Mouse (Mus musculus) right cerebral cortex, postnatal 4 days (tissue): ENCODE results near the gene Lrwd1.

Source experiments
- DNase-seq: peaks from one replicate; pipeline ENCODE4 v3.0.0-alpha.2; 2022

Lrwd1 gene

DNA sequence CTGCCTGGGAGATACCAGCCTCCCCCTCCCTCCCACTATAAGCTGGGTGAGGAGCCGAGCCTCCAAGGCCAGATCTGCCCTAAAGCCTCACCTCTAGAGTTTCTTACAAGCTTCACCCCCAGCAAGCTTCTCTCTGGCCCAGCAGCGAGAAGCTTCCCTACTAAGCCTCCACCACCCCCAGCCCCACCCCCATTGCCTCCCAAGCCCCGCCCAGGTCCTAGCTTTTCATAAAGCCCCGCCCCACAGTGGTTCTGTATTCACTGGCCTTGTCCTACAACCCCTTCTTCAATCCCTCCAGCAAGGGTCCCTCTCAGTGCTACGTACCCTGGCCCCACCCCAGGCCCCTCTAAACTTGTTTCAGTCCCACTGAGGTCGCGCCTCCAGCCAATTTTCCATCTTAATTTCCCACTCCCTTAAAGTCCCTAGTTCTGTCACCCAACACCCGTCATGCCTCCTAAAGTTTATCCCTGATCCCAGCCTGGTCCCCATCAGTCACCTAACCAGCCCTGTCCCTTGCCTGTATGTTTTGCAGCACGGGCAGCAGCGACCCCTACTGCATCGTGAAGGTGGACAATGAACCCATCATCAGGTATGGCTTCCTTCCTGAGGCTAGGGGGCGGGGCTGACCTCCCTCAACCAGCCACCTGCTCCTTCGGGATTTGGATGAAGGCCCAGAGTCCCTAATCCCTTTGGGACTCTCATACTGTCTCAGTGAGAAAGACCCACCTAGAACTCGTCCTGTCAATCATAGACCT, 46.9 kb downstream of the Lrwd1 start:
- no peak for DNase-seq

DNA sequence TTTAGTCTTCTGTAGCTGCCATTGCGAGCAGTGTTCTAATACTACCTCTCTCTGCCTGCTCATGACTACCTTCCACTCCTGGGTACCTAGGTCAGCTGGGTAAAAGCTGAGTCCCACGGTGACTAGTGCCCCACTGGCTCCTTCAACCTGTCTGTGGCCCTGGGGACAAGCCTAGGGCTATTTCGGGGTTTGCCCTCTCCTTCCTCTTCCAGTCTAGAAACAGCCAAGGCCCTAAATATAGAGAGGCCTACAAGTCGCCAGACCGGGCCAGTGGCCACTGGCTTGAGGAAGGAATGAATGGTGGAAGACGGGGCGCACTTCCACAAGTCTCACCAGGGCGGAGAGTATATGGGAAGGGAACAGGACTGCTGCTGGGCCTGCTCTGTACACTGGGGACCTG, 49.6 kb downstream of the Lrwd1 start:
- DNase-seq: no peak

GRCm38 (mm10) chr5:136084891-136085651, 50.8 kb downstream of the Lrwd1 start:
- DNase-seq: no peak

GRCm38 (mm10) chr5:136084144-136084881, 51.6 kb downstream of the Lrwd1 start:
- DNase-seq: no peak

DNA sequence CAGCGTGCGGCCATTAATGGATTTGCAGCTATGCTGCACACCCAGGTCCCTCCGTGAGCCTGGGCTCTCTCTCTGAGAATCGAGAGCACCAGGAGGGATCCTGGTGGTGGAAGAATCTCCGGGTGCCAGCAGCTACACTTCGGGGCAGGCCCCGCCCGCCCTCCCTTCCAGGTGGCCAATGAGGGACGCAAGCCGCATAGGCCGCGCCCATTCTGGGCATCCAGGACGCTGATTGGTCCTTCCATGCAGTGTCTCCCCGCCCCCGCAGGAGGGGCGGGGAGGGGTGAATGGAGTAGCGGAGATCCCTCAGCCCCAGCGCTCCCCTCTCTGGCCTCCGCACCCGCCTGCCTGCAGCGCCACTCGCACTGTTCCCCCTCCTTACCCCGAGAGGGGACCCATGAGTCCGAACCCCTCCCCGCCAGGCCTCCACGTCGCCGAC, 52.2 kb downstream of the Lrwd1 start, which contains the start of gene Rasa4:
Gene Rasa4 (plus strand): TSS at position 248 of the 439 bp plus-strand sequence.
- DNase-seq: peak; percentile 85

- DNase-seq: no peak
These were observed 53.5 kb downstream of the Lrwd1 start for GRCm38 (mm10) chr5:136082345-136082744.

DNA sequence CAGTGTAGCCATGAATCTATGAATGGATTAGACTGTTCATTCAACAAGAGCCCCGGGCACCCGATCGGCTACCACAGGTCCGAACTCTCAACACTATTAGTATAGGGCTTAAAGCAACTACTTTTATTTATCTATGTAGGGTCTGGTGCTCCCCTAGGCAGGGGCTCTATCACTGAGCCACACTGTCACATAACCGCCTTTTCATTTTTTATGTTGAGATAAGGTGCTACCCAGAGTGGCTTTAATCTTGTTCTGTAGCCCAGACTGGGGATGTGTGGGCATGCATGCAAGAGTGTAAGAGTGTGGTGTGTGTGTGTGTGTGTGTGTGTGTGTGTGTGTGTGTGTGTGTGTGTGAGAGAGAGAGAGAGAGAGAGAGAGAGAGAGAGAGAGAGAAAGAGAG, 57.7 kb downstream of the Lrwd1 start:
- no peak for DNase-seq

DNA sequence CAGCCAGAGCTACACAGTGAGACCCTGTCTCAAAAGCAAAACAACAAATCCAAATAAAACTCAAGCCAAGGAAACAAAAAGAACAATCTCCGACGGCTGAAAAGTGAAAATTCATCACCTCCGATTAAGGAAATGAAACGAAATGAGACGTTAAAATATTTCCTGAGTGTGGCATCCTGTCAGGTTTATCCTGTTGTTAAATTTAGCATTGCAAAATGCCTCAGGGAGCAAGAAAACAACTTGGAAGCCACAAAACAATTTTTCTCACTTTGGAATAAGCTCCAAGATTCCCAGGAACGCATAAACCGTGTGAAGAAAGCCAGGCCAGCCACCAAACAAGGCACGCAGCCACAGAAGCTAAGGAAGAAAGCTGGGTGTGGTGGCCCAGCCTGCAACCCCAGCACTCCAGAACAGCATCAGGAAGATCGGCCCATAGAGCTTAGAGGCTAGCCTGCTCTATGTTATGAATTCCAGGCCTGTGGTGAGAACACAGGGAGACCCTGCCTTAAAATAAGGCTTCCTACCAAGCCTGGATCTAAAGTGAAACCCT, 58.8 kb downstream of the Lrwd1 start:
- DNase-seq: no peak

GRCm38 (mm10) chr5:136076284-136076683, 59.6 kb downstream of the Lrwd1 start:
- peak; percentile 32 for DNase-seq

DNA sequence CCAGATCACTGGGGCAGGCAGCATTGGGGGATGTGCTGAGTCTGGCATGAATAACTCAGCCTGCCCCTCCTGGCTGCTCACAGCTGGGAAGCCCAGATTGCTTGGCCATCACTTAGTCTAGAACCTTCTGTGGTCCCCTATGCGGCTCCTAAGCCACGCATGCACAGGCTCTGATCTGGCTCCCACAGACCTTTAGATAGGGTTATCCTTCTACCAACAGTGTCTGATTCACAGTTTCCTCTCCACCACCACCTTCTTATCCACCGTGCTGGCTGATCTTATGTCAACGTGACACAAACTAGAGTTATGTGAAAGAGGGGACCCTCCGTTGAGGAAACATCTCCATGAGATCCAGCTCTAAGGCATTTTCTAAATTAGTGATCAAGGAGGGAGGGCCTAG, 60.8 kb downstream of the Lrwd1 start:
- DNase-seq: no peak

GRCm38 (mm10) chr5:136073526-136073925, 62.3 kb downstream of the Lrwd1 start:
- no peak for DNase-seq

DNA sequence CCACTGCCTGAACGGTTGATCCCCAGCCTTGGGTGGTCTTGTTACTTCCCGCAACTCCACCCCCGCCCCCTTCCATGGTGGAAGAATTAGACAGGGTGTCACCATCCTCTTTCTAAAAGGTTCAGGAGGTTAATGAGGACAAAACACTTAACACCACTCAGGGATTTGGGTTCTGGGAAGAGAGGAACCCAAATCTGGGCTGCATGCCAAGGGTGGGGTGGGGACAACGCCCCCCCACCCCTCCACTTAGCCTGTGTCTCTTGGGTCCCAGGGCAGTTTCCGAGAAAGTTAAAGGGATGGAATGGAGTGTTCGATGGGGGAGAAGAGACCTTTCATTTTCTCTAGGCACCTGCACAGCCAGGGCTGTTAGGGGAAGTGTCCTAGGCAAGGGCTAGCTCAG, 62.8 kb downstream of the Lrwd1 start:
- no peak for DNase-seq
